Mouse (Mus musculus) heart, adult 11 months (tissue): Measurements from ENCODE around the gene Bhlhe40.

Experiments used
- DNase-seq: peaks from one replicate; pipeline ENCODE4 v3.0.0; 2022

The Bhlhe40 gene

DNA sequence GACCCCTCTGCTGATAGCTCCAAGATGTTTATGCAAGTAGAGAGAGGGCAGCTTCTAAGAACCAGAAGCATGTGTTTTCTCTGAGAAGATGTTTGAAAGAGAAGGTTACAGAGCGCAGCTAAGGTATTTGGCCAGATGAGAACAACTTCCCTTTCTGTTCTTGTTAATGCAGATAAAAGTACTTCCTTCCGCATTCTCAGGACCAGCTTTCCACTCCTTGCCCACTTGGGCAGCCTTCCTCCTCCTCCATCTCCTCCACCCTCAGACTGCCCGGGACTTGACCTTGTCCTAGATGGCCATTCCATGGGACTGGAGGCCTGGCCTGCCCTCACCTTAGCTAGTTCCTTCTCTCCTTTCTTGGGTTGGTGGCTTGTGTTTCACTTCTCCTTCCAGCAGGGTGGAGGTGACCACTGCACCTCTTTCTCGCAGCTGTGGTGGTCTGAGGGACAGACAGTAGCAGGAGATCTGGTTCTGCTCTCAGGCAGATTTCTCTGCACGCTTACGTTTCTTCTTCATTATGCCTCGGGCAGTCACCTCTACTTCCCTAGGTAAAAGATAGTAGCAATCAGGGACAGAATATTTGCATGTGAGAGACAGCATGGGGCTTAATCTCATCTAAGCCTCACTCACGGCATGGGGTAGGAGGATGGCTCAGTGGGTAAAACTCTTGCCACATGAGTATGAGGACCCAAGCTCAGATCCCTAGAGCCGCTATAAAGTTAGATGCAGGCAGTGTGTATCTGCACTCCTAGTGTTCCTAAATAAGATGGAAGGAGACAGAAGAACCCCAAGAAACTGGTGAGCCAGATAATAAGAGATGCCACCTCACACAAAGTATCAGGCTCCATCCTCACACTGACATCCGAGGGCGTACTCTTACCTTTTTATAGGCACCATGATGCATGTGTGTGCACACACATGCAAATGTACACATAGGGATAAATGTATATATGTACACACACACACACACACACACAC, 35.7 kb downstream of the Bhlhe40 start:
- peak; percentile 93 for DNase-seq

DNA sequence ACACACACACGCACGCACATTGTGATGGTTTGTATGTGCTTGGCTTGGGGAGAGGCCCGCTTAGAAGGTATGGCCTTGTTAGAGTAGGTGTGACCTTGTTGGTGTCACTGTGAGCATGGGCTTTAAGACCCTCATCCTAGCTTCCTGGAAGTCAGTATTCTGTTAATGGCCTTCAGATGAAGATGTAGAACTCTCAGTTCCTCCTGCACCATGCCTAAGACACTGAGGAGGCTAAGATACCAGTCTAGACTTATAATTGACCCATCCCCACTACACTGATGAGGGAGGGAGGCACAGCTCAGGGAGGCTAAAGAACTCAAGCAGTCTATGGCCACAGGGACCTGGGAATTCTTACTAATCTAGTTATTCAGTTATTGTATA, 36.4 kb downstream of the Bhlhe40 start:
- DNase-seq = no peak

DNA sequence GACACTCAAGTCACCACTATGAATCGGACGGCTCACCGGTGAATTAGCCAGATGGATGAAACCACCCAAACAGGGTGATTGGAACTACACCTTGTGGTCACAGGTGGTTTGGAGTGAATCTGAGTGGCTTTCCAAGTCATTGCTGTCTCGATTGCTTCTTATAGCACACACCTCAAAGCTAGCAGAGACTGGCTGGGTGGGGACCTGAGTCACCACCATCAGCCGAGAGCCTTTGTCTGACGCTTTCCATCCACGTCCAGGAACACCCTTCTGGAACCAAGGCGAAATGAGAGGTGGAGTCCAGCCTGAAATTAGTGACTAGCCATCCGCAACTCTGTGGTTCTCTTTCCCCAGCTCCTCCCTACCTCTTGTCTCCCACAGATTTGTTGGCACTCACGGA, 36.9 kb downstream of the Bhlhe40 start:
- no peak for DNase-seq

DNA sequence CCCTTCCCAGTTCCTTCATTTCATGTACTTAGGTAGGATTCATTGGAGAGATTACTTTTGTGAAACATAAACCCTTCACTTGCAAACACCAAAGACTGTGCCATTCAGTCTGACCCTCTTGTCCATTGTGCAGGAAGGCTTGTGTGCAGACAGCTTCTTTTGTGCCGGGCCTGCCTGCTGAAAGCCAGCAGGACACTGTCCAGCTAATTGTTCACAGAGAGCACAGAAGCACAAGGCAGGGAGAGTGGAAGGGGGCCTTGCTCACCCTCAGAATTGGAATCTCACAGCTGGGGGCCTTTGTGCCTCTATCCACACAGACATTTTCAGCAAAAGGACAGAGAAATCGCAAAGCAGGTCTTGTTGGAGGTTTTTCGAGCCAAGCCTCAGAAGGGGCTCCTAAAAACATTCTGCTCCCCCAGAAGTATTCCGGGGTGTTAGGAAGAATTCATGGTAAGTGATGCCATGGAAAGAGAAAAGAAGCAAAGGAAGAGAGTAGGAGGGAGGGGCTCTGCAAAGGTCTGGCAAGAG, 38.0 kb downstream of the Bhlhe40 start:
- DNase-seq = no peak

DNA sequence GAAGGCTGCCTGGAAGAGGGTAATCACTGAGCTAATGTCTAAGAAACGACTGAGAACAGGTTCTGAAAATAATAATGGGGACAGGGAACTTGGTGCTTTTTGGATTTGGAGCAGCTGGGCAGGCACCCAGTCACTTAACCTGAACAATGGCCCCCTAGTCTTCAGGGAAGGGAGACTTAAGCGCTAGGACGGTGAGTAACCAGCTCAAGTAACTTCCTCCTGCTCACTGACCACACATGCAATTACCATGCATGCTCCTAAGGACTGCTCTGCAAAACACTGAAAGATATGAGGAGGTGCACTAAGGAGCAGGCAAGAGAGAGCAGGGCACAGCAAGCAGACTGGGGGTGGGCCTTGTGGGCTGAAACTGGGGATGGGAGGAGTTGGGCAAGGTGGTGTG, 39.2 kb downstream of the Bhlhe40 start:
- DNase-seq = no peak

DNA sequence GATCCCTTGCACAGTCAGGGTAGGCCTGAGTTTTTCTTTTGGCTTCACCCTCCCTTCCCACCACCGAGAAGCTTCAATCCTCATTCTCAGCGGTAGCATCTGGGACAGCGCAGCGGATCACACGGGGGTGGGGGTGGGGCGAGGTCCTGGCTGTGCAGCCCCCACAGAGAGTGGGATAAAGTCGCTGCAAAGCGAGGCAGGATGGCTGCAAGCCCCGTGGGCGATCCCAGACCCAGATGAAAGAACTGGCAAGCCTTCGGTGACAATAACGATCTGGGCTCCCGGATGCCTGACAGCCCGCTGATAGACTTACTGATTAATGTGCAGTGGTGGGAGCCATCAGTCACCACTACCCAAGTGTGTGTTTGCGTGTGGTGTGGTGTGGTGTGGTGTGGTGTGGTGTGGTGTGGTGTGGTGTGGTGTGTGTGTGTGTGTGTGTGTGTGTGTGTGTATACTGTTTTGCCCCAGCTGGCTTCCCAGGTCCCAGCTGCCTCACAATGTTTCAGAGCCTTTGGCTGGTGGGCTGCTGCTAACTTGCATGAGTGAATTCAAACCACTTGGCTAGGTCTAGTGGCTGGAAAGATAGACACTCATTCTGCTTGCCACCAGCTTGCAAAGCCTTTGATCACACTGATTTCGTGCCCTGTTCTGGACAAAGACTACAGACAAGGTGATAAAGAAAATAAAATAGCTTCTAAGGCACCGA, 40.4 kb downstream of the Bhlhe40 start:
- DNase-seq = no peak

DNA sequence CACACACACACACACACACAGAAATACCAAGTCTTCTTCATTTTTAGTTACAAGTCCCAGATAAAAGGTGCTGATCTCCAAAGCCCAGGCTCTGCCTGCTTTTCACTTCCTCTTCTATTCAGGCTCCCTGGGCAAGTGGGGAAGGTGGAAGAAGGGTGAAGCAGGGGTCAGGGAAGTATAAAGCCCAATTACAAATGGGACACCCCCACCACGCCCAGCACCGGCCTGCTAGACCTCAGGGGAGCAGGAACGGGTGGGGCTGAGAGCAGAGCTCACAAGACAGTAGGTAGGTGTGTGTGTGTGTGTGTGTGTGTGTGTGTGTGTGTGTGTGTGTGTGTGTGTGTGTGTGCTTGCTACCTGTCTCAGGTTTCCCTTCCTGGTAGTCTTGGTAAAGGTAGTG, 42.2 kb downstream of the Bhlhe40 start:
- DNase-seq = no peak

DNA sequence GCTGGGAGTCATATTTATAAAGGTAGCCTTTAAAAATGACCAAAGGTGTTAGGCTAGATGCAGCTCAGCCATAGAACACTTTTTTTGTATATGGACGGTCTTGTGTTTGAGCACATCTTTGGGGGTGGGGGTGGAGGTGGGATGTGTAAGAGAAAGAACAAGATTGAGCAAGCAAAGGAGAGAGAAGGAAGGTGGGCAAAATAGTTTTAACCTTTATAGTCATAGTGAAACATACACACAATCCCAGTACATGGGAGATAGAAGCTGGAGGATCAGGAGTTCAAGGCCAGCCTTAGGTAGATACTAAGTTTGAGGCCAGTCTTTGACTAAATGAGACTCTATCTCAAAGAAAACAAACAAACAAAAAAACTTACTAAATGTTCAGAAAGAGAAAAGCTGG, 42.7 kb downstream of the Bhlhe40 start:
- DNase-seq = no peak

DNA sequence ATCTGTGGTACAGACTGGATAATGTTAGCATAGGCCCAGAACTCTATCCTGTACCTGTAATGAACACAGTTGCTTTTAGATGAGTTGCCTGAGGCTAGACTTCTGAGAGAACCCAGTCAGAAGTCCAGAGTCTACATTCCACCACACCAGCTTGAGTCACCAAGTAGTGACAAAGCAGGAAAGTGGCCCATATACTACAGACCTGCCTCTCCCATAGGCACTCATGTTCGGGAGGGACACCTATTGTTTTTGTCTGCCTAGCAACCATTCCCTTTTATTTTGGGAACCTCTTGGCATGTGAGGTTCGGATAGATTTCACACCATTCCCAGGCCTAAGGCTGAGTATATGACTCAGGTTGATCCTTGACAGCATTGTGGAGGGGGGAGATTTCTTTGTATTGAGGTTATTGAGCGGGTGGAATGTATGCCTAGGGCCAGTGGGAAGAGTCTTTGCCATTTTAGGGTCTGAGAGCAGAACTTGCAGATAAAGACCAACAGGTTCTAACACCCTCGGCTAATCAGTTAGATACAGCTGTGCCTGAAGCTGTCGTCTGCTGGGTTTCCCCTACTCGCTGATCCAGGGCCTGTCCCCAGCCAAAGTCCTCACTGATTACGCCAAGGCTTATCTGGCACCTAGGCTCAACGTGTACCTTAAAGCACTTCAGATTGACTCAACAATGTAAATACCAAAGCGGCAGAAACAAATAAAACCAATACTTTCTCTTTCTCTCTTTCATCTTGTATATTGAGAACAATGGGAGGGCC, 44.1 kb downstream of the Bhlhe40 start:
- DNase-seq = no peak

DNA sequence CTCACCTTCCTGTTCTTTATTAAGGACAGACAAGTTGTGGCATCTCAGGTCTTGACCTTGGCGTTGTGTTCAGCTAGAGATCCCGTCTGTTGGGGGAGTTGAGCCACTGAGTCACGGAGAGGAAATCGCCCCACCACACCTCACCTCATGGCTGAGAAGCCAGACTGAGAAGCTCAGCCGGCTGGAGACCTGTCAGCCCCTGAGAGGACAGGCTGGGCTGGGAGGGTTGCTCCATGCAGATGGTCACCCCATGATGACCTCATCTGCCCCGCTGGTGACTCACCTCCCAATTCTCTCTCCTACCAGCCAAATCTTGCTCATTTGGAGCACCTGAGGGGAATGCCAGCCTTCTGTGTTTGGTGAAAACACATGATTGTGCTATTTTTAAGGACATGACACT, 45.5 kb downstream of the Bhlhe40 start:
- no peak for DNase-seq

DNA sequence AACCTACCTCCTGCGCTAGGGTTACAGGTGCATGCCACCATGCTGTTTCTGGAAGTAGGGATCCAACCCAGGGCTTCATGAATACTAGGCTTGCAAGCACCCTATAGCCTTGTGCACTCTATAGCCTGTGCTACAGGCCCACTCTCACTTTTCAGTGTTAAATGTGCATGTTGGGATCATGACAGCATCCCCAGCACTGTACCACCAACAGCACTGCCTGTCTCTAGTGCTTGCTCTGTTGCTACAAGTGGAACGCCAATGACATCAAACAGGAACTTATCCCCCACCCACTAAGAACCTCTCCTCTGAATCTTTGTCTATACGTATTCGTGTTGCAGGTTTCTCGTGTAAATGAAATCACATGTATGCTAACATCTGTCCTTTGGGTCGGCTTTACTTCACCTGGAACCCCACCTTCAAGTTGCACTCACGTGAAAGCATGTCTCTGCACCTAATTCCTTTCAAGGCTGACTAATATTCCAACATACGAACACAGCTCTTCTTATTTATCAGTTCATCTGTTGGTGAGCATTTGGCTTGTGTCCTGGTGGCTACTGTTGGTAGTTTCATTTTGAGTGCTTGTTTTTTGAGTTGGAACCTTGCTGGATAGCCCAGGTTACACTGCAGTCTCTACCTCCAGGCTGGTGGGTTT, 46.7 kb downstream of the Bhlhe40 start:
- no peak for DNase-seq

DNA sequence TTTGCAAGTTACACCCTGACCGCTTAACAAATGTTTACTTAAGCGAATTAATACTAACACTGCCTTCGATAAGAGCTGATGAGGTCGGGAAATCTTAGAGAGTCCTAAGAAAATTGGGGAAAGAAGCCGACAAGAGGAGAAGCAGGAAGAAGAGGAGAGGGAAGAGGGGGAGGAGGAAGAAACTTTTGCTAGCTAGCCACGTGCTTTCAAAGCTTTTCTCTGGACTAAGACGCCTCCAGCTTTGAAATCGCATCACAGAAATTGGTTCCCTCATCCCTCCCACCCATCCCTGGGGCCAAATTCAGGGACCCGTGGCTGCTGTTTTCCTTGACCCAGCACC, 48.7 kb downstream of the Bhlhe40 start:
- no peak for DNase-seq

DNA sequence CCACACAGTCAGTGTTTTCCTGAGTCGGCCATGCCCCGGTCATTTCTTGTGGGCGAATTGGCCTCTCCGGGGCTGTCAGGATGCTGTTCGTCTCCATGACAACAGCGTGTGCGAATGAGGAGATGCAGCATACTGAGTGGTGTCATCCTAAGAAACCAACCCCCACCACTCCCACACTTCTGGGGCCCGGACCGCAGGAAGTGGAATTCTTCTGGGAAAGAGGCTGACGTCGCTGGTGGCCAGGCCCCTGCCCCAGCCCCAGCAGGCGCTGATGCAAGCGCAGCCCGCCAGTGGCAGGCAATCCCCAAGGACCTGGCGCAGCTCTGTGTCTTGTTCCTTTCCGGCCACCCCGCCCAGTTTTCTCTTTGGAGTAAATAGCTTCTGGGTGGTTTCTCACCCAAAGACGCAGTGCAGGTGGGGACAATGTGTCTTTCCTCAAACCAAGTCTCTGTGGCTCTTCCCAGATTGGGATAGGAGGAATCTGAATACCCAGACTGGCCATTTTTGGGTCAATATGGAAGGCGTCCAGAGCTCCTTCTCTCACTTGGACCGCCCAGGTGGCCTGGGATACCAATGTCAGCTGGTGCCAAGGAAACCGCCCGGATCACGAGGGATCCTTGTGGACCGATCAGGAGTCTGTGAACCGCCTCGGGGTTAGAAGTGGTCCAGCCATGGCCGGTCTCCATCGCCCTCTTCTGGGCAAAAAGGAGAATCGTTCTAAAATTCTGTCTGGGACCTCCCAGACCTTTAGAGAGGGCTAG, 49.2 kb downstream of the Bhlhe40 start:
- DNase-seq = peak; percentile 99

DNA sequence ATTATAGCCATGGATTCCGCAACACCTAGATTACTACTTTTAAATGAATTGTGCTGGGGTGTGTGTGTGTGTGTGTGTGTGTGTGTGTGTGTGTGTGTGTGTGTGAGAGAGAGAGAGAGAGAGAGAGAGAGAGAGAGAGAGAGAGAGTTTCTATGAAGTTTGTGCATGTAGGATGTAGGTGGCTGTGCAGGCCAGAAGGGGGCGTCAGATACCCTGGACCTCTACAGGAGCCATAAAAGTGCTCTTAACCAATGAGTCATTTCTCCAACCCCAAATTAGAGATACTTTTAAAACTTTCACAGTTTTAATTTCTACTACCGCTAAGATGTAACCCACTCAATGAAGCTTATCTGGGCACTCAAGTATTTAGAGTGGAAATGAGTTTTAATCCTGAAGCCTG, 50.2 kb downstream of the Bhlhe40 start:
- DNase-seq = no peak

DNA sequence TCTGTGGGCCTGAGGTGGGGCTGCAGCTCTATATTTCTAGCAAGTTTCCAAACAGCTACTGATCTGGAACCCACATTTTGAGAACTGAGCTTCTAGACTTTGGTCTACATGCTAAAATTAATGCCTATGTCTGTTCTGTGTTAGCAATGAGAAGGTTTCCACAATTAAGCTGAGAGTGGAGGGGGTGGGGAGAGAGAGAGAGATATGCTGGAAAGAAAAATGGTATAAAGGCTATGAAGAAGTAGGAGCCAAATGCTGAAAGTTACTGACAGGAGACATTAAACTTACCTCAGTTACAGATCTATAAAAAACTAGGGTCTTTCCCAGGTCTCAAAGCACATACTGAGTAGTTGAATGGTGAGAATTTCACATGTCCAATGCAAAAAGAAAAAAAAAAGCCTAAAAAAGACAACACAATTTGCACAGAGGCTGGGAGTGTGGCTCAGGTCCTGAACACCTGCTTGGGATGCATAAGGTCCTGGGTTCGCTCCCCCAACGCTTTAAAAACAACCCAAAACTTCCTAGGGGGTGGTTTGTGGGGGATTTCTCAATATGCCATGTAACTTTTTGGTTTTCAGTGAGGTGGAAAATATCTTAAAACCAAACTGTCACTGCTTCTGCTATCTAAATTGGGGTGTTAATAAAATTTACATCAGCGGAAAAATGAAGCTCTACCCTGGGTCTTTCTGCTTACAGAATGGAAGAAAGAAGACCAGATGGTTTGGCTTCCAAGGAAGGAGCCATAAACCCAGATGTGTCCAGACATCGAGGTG, 50.9 kb downstream of the Bhlhe40 start:
- DNase-seq = no peak

DNA sequence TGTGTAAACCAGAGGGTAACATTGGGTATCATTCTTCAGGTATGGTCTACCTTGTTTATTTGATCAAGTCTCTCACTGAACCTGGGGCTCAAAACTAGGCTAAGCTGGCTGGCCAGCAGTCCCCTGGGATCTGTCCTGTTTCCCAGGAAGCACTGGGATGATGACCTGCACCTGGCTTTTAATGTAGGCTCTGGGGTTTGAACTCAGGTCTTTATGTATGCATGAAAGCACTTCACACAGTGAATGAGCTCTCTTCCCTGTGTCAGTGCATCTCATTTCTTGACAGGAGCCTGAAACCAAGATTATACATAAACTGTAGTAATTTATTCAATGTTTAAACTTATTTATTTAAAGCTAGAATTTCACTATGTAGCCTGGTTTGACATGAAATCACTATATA, 51.7 kb downstream of the Bhlhe40 start:
- DNase-seq = no peak

DNA sequence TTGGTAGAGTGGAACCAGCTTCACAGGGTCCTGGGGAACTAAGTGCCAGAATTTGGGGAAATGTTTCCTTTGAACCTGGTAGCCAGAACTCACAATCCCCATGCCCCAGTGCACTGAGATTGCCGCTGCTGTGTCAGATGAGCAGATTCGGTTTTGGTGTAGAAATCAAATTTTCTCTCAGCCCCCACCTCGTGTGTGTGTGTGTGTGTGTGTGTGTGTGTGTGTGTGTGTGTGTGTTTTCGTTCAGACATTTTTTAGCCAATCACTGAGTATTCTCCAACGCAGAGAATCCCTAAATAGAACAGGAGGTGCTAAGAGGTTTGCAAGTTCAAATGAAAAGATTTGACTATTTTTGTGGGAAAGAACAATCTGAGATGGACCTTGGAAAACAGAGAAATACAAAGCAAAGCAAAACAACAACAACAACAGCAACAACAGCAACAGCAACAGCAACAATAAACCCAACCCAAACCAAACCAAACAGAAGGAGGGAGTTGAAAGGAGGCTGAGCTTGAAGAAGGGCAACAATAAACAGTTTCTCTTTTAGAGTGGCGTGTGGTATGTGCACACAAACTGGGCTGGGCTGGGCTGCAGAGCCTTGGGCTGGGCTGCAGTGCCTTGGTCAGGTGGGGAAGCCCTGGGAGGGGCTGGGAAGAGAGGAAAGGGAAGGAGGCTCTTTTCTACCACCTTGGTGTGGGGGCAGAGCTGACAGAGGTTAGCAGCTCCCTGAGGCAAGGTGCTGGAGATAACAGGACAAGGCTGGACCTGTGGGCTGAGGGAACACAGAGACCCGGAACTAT, 52.9 kb downstream of the Bhlhe40 start:
- DNase-seq = no peak
